Mouse (Mus musculus) CH12.LX (cell line): Measurements from ENCODE around the gene Zkscan7.

Experiments
- CHD2 ChIP-seq: IDR thresholded peaks from 2 replicates; pipeline ENCODE4 v1.6.1; 2011; ENCODE audit warnings: low read length, improper control_type of control experiment
- MAZ ChIP-seq: IDR thresholded peaks from 2 replicates; pipeline ENCODE4 v1.6.1; 2012; ENCODE audit warnings: low read depth, mild to moderate bottlenecking, inconsistent platforms, low read length, improper control_type of control experiment, moderate library complexity
- PAX5 ChIP-seq: IDR thresholded peaks from 2 replicates; pipeline ENCODE4 v1.6.1; 2012; ENCODE audit warnings: low read length, inconsistent platforms, mixed read lengths
- USF1 ChIP-seq: IDR thresholded peaks from 2 replicates; pipeline ENCODE4 v1.6.1; 2014; ENCODE audit warnings: low read depth, mild to moderate bottlenecking, inconsistent platforms, low read length, improper control_type of control experiment
- ZC3H11A ChIP-seq: IDR thresholded peaks from 2 replicates; pipeline ENCODE4 v1.6.1; 2012; ENCODE audit warnings: low read depth, mild to moderate bottlenecking, inconsistent platforms, low read length, improper control_type of control experiment

GRCm38 (mm10) chr9:122843760-122844159 is 41.7 kb upstream of the Zkscan7 start, which contains the start of gene Gm35549:
- TF ChIP-seq MAZ (no peak), ZC3H11A (no peak), USF1 (no peak), PAX5 (no peak), CHD2 (no peak)
